Mouse (Mus musculus): ENCODE measurements at regions not wholly inside any gene's neighbourhood (a gene's known extent, or its start where the extent isn't known, plus 50 kb on each side); places are given as distances from the start of the nearest gene placed in this dataset.

- Histone ChIP-seq H3K9ac (replicated peaks) (no peak overlapping the region), H3K36me3 (replicated peaks; ENCODE audit: control insufficient read depth, insufficient read depth, low read depth) (no peaks in the 10 kb centered on the region), H3K4me2 (ENCODE audit: low read depth) (no peak overlapping the region), H3K9me3 (ENCODE audit: control insufficient read depth, low read length) (no peaks in the 10 kb centered on the region), H3K27me3 (ENCODE audit: control insufficient read depth, insufficient read depth, low read length) (no peaks in the 10 kb centered on the region), H3K4me3 (ENCODE audit: insufficient read depth in 1 of 2, low read depth in 2 of 2, low read length in 2 of 2) (no peak overlapping the region), H3K27ac (no peak overlapping the region), H3K4me1 (replicated peaks; ENCODE audit: control insufficient read depth in 2 of 2, insufficient read depth in 2 of 2, low read length in 1 of 2) (no peaks in the 10 kb centered on the region)
- no peak for DNase-seq (ENCODE audit: low read depth in 3 of 3, low spot score in 3 of 3)
- WGBS (ENCODE audit: insufficient replicate concordance), result 63% methylated on average over 4 of the region's 4 CpGs
- no peak for ATAC-seq (ENCODE audit: insufficient read depth)
- TF ChIP-seq CTCF (IDR thresholded peaks at IDR 0.05; ENCODE audit: low read depth), result no peak
- TF ChIP-seq EP300 (IDR thresholded peaks at IDR 0.05; ENCODE audit: low read depth), result no peak
Observed at GRCm38 (mm10) chr4:33721971-33722370, 202.4 kb upstream of the Cnr1 start.

DNA sequence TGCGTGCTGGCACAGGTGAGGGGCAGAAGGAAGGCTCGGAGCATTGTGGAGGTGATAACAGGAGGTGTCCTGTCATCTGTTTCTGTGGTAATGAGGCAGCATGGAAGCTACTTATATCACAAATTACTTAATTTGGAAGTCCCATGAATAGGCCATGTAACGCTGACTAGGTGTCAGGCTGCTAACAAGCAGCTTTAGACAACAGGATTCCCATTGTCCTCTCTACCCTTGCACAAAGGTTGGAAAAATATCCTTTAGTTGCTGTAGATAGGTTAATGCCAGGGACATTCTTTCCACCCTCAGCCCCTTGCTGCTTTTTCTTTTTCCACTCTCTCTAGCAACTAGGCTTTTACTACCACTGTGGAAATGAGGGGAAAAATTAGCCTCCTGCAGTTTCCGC lies 192.6 kb upstream of the Cnr1 start:
- peaks cover 0 to 3% of the 10 kb centered on the region in 2 experiments; a peak in 2 of 4 replicates for H3K4me1 ChIP-seq (replicated peaks; ENCODE audit: control insufficient read depth in 2 of 2, insufficient read depth in 2 of 2, low read length in 1 of 2)
- DNase-seq (ENCODE audit: low read depth in 3 of 3, low spot score in 3 of 3) (no peak), ATAC-seq (ENCODE audit: insufficient read depth) (no peak)
- no peaks in the 10 kb centered on the region for H3K27me3 ChIP-seq (ENCODE audit: control insufficient read depth, insufficient read depth, low read length)
- no peaks in the 10 kb centered on the region for H3K9me3 ChIP-seq (ENCODE audit: control insufficient read depth, low read length)
- H3K9ac ChIP-seq (replicated peaks), result no peak overlapping the region
- H3K4me3 ChIP-seq (ENCODE audit: insufficient read depth in 1 of 2, low read depth in 2 of 2, low read length in 2 of 2), result no peak overlapping the region
- no peak overlapping the region for H3K27ac ChIP-seq
- H3K4me2 ChIP-seq (ENCODE audit: low read depth), result no peak overlapping the region
- no peaks in the 10 kb centered on the region for H3K36me3 ChIP-seq (replicated peaks; ENCODE audit: control insufficient read depth, insufficient read depth, low read depth)
- 51% methylated on average over 4 of the region's 4 CpGs for WGBS (ENCODE audit: insufficient replicate concordance)
- TF ChIP-seq EP300 (IDR thresholded peaks at IDR 0.05; ENCODE audit: low read depth) (no peak), CTCF (IDR thresholded peaks at IDR 0.05; ENCODE audit: low read depth) (no peak)

GRCm38 (mm10) chr4:33734923-33735322 lies 189.5 kb upstream of the Cnr1 start:
- no peak overlapping the region for H3K4me3 ChIP-seq (ENCODE audit: insufficient read depth in 1 of 2, low read depth in 2 of 2, low read length in 2 of 2)
- no peak for ATAC-seq (ENCODE audit: insufficient read depth)
- H3K27me3 ChIP-seq (ENCODE audit: control insufficient read depth, insufficient read depth, low read length), result no peaks in the 10 kb centered on the region
- no peak overlapping the region for H3K4me2 ChIP-seq (ENCODE audit: low read depth)
- no peaks in the 10 kb centered on the region for H3K36me3 ChIP-seq (replicated peaks; ENCODE audit: control insufficient read depth, insufficient read depth, low read depth)
- no peak for DNase-seq (ENCODE audit: low read depth in 3 of 3, low spot score in 3 of 3)
- H3K9ac ChIP-seq (replicated peaks), result no peak overlapping the region
- 50% methylated on average over 8 of the region's 8 CpGs for WGBS (ENCODE audit: insufficient replicate concordance)
- H3K9me3 ChIP-seq (ENCODE audit: control insufficient read depth, low read length), result no peaks in the 10 kb centered on the region
- TF ChIP-seq CTCF (IDR thresholded peaks at IDR 0.05; ENCODE audit: low read depth) (no peak), EP300 (IDR thresholded peaks at IDR 0.05; ENCODE audit: low read depth) (no peak)
- H3K27ac ChIP-seq, result no peak overlapping the region
- H3K4me1 ChIP-seq (replicated peaks; ENCODE audit: control insufficient read depth in 2 of 2, insufficient read depth in 2 of 2, low read length in 1 of 2), result peaks cover 0 to 9% of the 10 kb centered on the region in 2 experiments; a peak in 2 of 4 replicates

- Histone ChIP-seq H3K9me3 (ENCODE audit: control insufficient read depth, low read length) (no peaks in the 10 kb centered on the region), H3K9ac (replicated peaks) (no peak overlapping the region), H3K4me1 (replicated peaks; ENCODE audit: control insufficient read depth in 2 of 2, insufficient read depth in 2 of 2, low read length in 1 of 2) (peaks cover 0 to 9% of the 10 kb centered on the region in 2 experiments; a peak in 2 of 4 replicates), H3K27ac (no peak overlapping the region), H3K36me3 (replicated peaks; ENCODE audit: control insufficient read depth, insufficient read depth, low read depth) (no peaks in the 10 kb centered on the region), H3K4me3 (ENCODE audit: insufficient read depth in 1 of 2, low read depth in 2 of 2, low read length in 2 of 2) (no peak overlapping the region), H3K4me2 (ENCODE audit: low read depth) (no peak overlapping the region), H3K27me3 (ENCODE audit: control insufficient read depth, insufficient read depth, low read length) (no peaks in the 10 kb centered on the region)
- ATAC-seq (ENCODE audit: insufficient read depth), result no peak
- TF ChIP-seq EP300 (IDR thresholded peaks at IDR 0.05; ENCODE audit: low read depth) (no peak), CTCF (IDR thresholded peaks at IDR 0.05; ENCODE audit: low read depth) (no peak)
- 45% methylated on average over 3 of the region's 3 CpGs for WGBS (ENCODE audit: insufficient replicate concordance)
- DNase-seq (ENCODE audit: low read depth in 3 of 3, low spot score in 3 of 3), result no peak
Observed at GRCm38 (mm10) chr4:33735442-33735966, 188.9 kb upstream of the Cnr1 start.

DNA sequence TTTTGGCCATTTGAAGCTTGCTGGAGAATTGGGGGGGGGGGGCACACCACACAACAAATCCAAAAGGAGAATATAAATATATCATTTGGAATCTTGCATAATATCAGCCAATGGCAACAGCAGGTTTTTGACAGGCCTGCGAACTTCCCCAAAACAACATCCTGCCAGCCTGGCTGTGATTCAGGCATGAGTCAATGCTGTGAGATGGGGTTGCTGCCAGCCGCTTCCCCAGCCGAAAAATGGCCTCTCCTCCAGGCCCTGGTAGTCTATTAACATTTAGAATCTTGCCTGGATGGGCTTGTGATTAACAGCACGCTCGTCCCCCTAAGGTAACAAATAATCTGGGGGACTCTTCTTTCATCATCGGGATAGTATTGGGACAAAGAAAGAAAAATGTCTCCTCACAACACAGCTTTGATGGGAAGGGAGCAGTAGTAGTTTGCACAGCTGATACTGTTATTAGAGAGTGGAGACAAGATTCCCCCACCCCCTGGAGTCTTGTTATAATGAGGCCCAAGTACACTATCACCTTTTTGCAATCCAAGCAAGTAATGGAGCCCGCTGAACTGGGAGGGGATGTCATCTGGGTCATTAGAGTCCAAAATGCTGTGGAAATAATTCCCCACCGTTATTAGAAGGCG lies 188.2 kb upstream of the Cnr1 start:
- no peak overlapping the region for H3K9ac ChIP-seq (replicated peaks)
- H3K36me3 ChIP-seq (replicated peaks; ENCODE audit: control insufficient read depth, insufficient read depth, low read depth), result no peaks in the 10 kb centered on the region
- DNase-seq (ENCODE audit: low read depth in 3 of 3, low spot score in 3 of 3) (no peak), ATAC-seq (ENCODE audit: insufficient read depth) (no peak)
- H3K9me3 ChIP-seq (ENCODE audit: control insufficient read depth, low read length), result no peaks in the 10 kb centered on the region
- WGBS (ENCODE audit: insufficient replicate concordance), result 55% methylated on average over 9 of the region's 9 CpGs
- peaks cover 0 to 9% of the 10 kb centered on the region in 2 experiments; a peak in 2 of 4 replicates for H3K4me1 ChIP-seq (replicated peaks; ENCODE audit: control insufficient read depth in 2 of 2, insufficient read depth in 2 of 2, low read length in 1 of 2)
- no peak overlapping the region for H3K4me2 ChIP-seq (ENCODE audit: low read depth)
- TF ChIP-seq EP300 (IDR thresholded peaks at IDR 0.05; ENCODE audit: low read depth), result no peak
- no peak for TF ChIP-seq CTCF (IDR thresholded peaks at IDR 0.05; ENCODE audit: low read depth)
- no peak overlapping the region for H3K27ac ChIP-seq
- no peak overlapping the region for H3K4me3 ChIP-seq (ENCODE audit: insufficient read depth in 1 of 2, low read depth in 2 of 2, low read length in 2 of 2)
- no peaks in the 10 kb centered on the region for H3K27me3 ChIP-seq (ENCODE audit: control insufficient read depth, insufficient read depth, low read length)
